Mouse (Mus musculus): ENCODE data around the gene Cracr2a. TPM values are rescaled to one million over a fixed set of nuclear protein-coding genes. Genes with fewer than 3 reads are reported as not detected.

Cracr2a gene
- total and polyA plus RNA-seq, 3 experiments = 0.05 TPM; not detected in 2

- H3K4me3 ChIP-seq (ENCODE audit: low read depth, low read length) = no peak overlapping the region
- no peak for DNase-seq (ENCODE audit: low spot score)
- no peak for TF ChIP-seq POLR2AphosphoS5 (IDR thresholded peaks at IDR 0.05; ENCODE audit: insufficient replicate concordance, low read depth, low read length)
- TF ChIP-seq CTCF (IDR thresholded peaks at IDR 0.05; ENCODE audit: low read depth, low read length) = no peak
- TF ChIP-seq GATA1 (IDR thresholded peaks at IDR 0.05; ENCODE audit: borderline replicate concordance, low read length) = no peak
- TF ChIP-seq TAL1 (conservative IDR thresholded peaks at IDR 0.05; ENCODE audit: low read depth, low read length) = no peak
- no peak for TF ChIP-seq GATA2 (IDR thresholded peaks at IDR 0.05; ENCODE audit: borderline replicate concordance, low read depth, low read length)
- no peaks in the 10 kb centered on the region for H3K36me3 ChIP-seq (replicated peaks)
- no peaks in the 10 kb centered on the region for H3K4me1 ChIP-seq (ENCODE audit: insufficient read depth, low read depth, low read length)
- no peak for ATAC-seq (ENCODE audit: extremely low read depth, insufficient number of reproducible peaks, low FRiP score, poor library complexity, severe bottlenecking)
- H3K9me3 ChIP-seq (replicated peaks) = peaks cover 41% of the 10 kb centered on the region
- no peaks in the 10 kb centered on the region for H3K27me3 ChIP-seq (ENCODE audit: insufficient read depth, low read length)
Measured at GRCm38 (mm10) chr6:127575194-127575593, 14.1 kb downstream of the Cracr2a start.

GRCm38 (mm10) chr6:127577688-127578087 lies 16.6 kb downstream of the Cracr2a start:
- Histone ChIP-seq H3K36me3 (replicated peaks) (no peaks in the 10 kb centered on the region), H3K4me1 (ENCODE audit: insufficient read depth, low read depth, low read length) (no peaks in the 10 kb centered on the region), H3K4me3 (ENCODE audit: low read depth, low read length) (no peak overlapping the region), H3K9me3 (replicated peaks) (peaks cover 38% of the 10 kb centered on the region), H3K27me3 (ENCODE audit: insufficient read depth, low read length) (no peaks in the 10 kb centered on the region)
- ATAC-seq (ENCODE audit: extremely low read depth, insufficient number of reproducible peaks, low FRiP score, poor library complexity, severe bottlenecking) (no peak), DNase-seq (ENCODE audit: low spot score) (no peak)
- TF ChIP-seq POLR2AphosphoS5 (IDR thresholded peaks at IDR 0.05; ENCODE audit: insufficient replicate concordance, low read depth, low read length) (no peak), GATA2 (IDR thresholded peaks at IDR 0.05; ENCODE audit: borderline replicate concordance, low read depth, low read length) (no peak), GATA1 (IDR thresholded peaks at IDR 0.05; ENCODE audit: borderline replicate concordance, low read length) (no peak), TAL1 (conservative IDR thresholded peaks at IDR 0.05; ENCODE audit: low read depth, low read length) (no peak), CTCF (IDR thresholded peaks at IDR 0.05; ENCODE audit: low read depth, low read length) (no peak)

DNA sequence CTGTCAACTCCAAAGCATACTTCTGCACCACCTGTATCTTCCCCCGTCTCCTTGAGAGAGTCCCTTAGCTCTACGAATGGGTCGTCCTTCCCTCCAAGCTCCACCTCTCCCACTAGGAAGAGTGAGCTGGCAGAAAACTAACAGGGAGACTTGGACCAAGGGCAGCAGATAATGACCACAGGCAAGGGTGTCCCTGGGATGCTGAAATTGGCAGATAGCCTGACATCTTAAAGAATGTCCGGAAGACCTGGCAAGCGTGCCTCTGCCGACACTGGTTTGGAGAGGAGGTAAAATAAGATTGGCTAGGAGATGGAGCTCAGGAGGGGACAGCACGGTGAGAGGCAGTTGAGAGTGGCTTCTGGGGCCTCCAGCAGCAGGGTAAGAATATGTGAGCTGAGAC lies 17.2 kb downstream of the Cracr2a start:
- TF ChIP-seq CTCF (IDR thresholded peaks at IDR 0.05; ENCODE audit: low read depth, low read length) (no peak), TAL1 (conservative IDR thresholded peaks at IDR 0.05; ENCODE audit: low read depth, low read length) (no peak), GATA1 (IDR thresholded peaks at IDR 0.05; ENCODE audit: borderline replicate concordance, low read length) (no peak), GATA2 (IDR thresholded peaks at IDR 0.05; ENCODE audit: borderline replicate concordance, low read depth, low read length) (no peak), POLR2AphosphoS5 (IDR thresholded peaks at IDR 0.05; ENCODE audit: insufficient replicate concordance, low read depth, low read length) (no peak)
- H3K4me3 ChIP-seq (ENCODE audit: low read depth, low read length) = no peak overlapping the region
- DNase-seq (ENCODE audit: low spot score) = no peak
- no peaks in the 10 kb centered on the region for H3K4me1 ChIP-seq (ENCODE audit: insufficient read depth, low read depth, low read length)
- peaks cover 36% of the 10 kb centered on the region for H3K9me3 ChIP-seq (replicated peaks)
- ATAC-seq (ENCODE audit: extremely low read depth, insufficient number of reproducible peaks, low FRiP score, poor library complexity, severe bottlenecking) = no peak
- no peaks in the 10 kb centered on the region for H3K27me3 ChIP-seq (ENCODE audit: insufficient read depth, low read length)
- no peaks in the 10 kb centered on the region for H3K36me3 ChIP-seq (replicated peaks)

GRCm38 (mm10) chr6:127578810-127579209 lies 17.7 kb downstream of the Cracr2a start:
- peaks cover 41% of the 10 kb centered on the region for H3K9me3 ChIP-seq (replicated peaks)
- no peak for DNase-seq (ENCODE audit: low spot score)
- no peaks in the 10 kb centered on the region for H3K27me3 ChIP-seq (ENCODE audit: insufficient read depth, low read length)
- H3K4me1 ChIP-seq (ENCODE audit: insufficient read depth, low read depth, low read length) = no peaks in the 10 kb centered on the region
- H3K4me3 ChIP-seq (ENCODE audit: low read depth, low read length) = no peak overlapping the region
- H3K36me3 ChIP-seq (replicated peaks) = no peaks in the 10 kb centered on the region
- TF ChIP-seq TAL1 (conservative IDR thresholded peaks at IDR 0.05; ENCODE audit: low read depth, low read length) (no peak), POLR2AphosphoS5 (IDR thresholded peaks at IDR 0.05; ENCODE audit: insufficient replicate concordance, low read depth, low read length) (no peak), GATA1 (IDR thresholded peaks at IDR 0.05; ENCODE audit: borderline replicate concordance, low read length) (no peak), CTCF (IDR thresholded peaks at IDR 0.05; ENCODE audit: low read depth, low read length) (no peak), GATA2 (IDR thresholded peaks at IDR 0.05; ENCODE audit: borderline replicate concordance, low read depth, low read length) (no peak)
- no peak for ATAC-seq (ENCODE audit: extremely low read depth, insufficient number of reproducible peaks, low FRiP score, poor library complexity, severe bottlenecking)

GRCm38 (mm10) chr6:127581915-127582314 lies 20.8 kb downstream of the Cracr2a start:
- no peaks in the 10 kb centered on the region for H3K27me3 ChIP-seq (ENCODE audit: insufficient read depth, low read length)
- no peaks in the 10 kb centered on the region for H3K36me3 ChIP-seq (replicated peaks)
- no peaks in the 10 kb centered on the region for H3K4me1 ChIP-seq (ENCODE audit: insufficient read depth, low read depth, low read length)
- no peak for TF ChIP-seq CTCF (IDR thresholded peaks at IDR 0.05; ENCODE audit: low read depth, low read length)
- TF ChIP-seq POLR2AphosphoS5 (IDR thresholded peaks at IDR 0.05; ENCODE audit: insufficient replicate concordance, low read depth, low read length) = no peak
- TF ChIP-seq GATA2 (IDR thresholded peaks at IDR 0.05; ENCODE audit: borderline replicate concordance, low read depth, low read length) = no peak
- no peak for TF ChIP-seq GATA1 (IDR thresholded peaks at IDR 0.05; ENCODE audit: borderline replicate concordance, low read length)
- TF ChIP-seq TAL1 (conservative IDR thresholded peaks at IDR 0.05; ENCODE audit: low read depth, low read length) = no peak
- peaks cover 44% of the 10 kb centered on the region for H3K9me3 ChIP-seq (replicated peaks)
- H3K4me3 ChIP-seq (ENCODE audit: low read depth, low read length) = no peak overlapping the region
- DNase-seq (ENCODE audit: low spot score) (no peak), ATAC-seq (ENCODE audit: extremely low read depth, insufficient number of reproducible peaks, low FRiP score, poor library complexity, severe bottlenecking) (no peak)

GRCm38 (mm10) chr6:127582391-127583176 lies 21.4 kb downstream of the Cracr2a start:
- no peaks in the 10 kb centered on the region for H3K36me3 ChIP-seq (replicated peaks)
- no peaks in the 10 kb centered on the region for H3K4me1 ChIP-seq (ENCODE audit: insufficient read depth, low read depth, low read length)
- DNase-seq (ENCODE audit: low spot score) = no peak
- H3K9me3 ChIP-seq (replicated peaks) = peaks cover 42% of the 10 kb centered on the region
- TF ChIP-seq GATA1 (IDR thresholded peaks at IDR 0.05; ENCODE audit: borderline replicate concordance, low read length) = no peak
- TF ChIP-seq GATA2 (IDR thresholded peaks at IDR 0.05; ENCODE audit: borderline replicate concordance, low read depth, low read length) = no peak
- TF ChIP-seq POLR2AphosphoS5 (IDR thresholded peaks at IDR 0.05; ENCODE audit: insufficient replicate concordance, low read depth, low read length) = no peak
- no peak for TF ChIP-seq TAL1 (conservative IDR thresholded peaks at IDR 0.05; ENCODE audit: low read depth, low read length)
- no peak for TF ChIP-seq CTCF (IDR thresholded peaks at IDR 0.05; ENCODE audit: low read depth, low read length)
- H3K4me3 ChIP-seq (ENCODE audit: low read depth, low read length) = no peak overlapping the region
- ATAC-seq (ENCODE audit: extremely low read depth, insufficient number of reproducible peaks, low FRiP score, poor library complexity, severe bottlenecking) = no peak
- no peaks in the 10 kb centered on the region for H3K27me3 ChIP-seq (ENCODE audit: insufficient read depth, low read length)

Data from G1E (cell line).